Mouse (Mus musculus) kidney, postnatal 4 days (tissue): ENCODE measurements around the gene Gh.
"Not testable (repeated sequence)": the region's sequence is repeated elsewhere in the genome, so short reads cannot be mapped to it uniquely, and the experiment has no call there.

Experiments used
- DNase-seq, 2 experiments: peaks; one replicate each; pipeline ENCODE4 v3.0.0; 2021; ENCODE audit warnings: mixed read lengths in 2 of 2

Gene Gh

DNA sequence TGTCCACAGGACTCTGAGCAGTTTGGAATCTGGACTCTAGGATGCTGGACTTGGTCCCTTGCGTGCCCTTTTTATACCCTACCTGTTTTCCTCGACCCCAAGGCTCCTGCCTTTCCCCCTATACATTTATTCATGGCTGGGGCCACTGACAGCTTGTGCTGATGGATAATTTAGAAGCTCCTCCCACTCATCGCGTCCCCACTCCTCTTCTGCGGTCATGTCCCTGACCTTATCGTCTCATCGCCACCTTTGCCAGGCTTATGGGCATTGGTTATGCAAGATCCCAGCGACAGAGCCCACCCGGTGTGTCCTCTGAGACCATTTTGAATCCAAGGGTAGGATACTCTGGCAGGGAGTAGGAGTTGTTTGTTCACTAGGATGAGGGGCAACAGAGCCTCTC, at the start of gene Gh:
Gh (minus strand) TSS at position 101 of the 400 bp plus-strand sequence.
- no peak for DNase-seq

GRCm38 (mm10) chr11:106351253-106351652, 49.6 kb upstream of the Gh start:
- no peak for DNase-seq

DNA sequence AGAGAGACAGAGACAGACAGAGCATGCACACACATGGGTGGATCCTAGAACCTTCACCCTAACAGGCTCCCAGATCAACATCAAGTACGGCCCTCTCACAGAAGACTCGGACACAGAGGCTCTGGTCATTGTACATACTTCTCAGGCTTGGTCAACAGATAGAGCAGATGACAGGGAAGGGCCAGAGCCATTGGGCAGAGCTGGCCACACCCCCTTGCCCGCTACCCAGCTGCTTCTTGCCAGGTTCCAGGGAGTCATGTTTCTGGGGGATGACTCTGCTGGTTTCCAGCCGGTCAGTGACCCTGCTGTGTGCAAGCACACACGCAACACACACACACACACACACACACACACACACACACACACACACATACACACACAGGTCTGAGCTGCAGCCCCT, 49.2 kb upstream of the Gh start:
- DNase-seq, result peak; percentile 39 to 53

DNA sequence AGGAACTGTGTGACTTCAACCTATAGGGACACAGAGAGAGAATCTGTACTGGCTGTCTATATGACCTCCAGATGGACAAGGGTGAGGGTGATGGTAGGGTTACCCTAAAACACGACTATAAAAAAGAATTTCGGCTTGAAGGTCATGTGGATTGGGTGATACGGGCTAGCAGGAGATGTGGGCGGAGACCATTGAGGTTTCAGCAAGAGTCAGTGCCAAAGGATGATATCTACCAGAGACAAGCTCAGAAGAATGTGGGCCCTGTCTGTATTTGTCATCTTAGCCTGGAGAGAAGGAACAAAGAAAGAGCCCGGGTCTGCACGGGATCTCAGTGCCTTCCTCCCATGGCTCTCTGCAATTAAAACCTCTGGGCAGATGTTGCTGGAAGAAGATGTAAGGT, 48.1 kb upstream of the Gh start:
- no peak for DNase-seq

DNA sequence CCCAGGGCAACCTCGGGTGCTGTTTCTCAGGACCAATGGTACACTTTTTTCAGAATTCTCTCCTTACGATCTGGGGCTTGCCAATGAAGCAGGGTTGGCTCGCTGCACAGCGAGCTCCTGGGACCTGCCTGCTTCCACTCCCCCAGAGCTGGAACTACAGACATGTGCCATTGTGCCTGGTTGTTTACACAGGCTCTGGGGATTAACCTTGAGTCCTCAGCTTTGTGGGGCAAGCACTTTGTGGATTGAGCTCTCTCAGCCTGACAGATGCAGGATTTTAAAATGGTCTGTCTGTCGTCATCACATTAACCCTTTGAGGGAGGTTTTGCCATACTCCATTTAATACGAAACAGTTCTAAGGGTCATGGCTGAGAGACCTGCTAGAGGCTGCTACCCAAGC, 43.2 kb upstream of the Gh start:
- DNase-seq, result no peak

GRCm38 (mm10) chr11:106340990-106341520, 39.4 kb upstream of the Gh start:
- DNase-seq, result no peak

- not testable (repeated sequence) for DNase-seq
These were observed 37.7 kb upstream of the Gh start for GRCm38 (mm10) chr11:106339323-106339722.

GRCm38 (mm10) chr11:106338870-106339269, 37.2 kb upstream of the Gh start:
- no peak for DNase-seq

DNA sequence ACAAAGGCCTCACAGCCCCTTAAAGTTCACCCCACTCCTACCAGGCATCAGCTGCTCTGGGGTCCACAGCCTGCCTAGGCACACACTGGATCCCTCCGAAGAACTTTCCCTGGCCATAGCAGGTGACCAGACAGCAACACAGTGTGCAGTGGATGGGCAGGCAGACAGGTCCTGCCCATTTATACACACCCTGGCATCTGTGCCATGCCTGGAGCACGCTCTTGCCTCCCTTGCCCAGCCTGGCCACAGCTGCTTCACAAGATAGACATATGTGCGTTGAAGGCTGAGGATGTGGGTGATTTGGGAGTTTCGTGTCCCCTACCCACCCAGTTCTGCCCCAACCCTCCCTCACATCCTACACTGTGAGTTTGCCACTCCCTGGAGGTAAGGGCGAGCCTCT, 36.4 kb upstream of the Gh start:
- DNase-seq, result no peak

- no peak for DNase-seq
These were observed 32.4 kb upstream of the Gh start for GRCm38 (mm10) chr11:106334066-106334465.

DNA sequence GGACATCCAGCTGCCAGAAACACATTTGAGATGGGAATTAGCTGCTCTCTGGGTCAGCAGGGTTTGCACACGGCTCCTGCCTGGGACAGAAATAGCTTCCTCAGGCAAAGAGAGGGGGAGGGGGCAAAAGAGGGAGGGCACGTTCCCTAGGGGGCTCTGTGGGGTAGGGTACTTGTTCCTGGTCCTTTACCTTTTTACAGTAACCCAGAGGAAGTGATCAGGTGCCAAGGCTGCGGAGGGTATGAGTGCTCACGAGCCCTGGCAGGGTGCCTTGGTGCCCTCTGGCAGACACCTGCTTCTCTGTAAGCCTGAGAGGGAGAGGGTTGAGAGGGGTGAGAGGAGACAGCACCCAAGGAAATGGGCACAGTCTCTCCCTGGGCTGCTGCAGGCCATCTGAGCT, 30.8 kb upstream of the Gh start:
- no peak for DNase-seq

DNA sequence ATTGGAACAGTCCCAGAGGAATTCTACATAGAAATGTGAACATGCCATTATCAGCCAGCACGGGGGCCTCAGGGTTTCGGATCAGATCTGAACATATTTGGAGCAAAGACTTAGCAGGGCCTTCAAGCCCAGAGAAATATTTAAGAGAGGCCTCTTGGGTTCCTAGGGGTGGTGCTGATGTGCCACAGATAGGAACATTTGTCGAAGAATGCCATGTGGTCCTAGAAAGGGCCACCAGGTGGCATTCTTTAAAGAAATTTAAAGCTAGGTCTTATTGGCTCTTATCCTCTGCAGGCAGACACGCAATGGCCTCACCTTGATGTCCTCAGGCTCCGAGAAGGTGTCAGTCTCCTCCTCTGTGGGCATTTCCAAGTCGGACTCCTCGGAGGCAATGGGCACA, 28.0 kb upstream of the Gh start:
- peak; percentile 68 to 69 for DNase-seq

- no peak for DNase-seq
These were observed 27.5 kb upstream of the Gh start for GRCm38 (mm10) chr11:106329128-106329527.

DNA sequence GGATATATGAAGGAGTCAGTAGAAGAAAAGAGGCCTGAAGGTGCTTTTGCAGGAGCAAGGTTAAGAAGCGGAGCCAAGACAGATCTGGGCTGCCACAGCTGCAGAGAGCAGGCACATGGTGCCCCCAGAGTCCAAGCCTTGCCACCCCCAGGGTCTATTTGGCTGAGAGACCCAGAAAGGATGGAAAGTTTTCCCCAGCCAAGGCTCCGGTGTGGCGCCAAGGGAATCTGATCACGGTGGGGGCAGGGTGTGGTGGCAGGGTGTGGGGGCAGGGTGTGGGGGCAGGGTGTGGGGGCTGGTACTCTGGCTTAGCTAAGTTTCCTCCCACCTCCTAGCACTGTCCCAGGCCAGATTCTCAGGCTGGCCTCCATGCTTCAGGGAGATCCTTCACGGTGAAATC, 26.9 kb upstream of the Gh start:
- peak in 1 of 2 experiments; percentile 36 for DNase-seq

DNA sequence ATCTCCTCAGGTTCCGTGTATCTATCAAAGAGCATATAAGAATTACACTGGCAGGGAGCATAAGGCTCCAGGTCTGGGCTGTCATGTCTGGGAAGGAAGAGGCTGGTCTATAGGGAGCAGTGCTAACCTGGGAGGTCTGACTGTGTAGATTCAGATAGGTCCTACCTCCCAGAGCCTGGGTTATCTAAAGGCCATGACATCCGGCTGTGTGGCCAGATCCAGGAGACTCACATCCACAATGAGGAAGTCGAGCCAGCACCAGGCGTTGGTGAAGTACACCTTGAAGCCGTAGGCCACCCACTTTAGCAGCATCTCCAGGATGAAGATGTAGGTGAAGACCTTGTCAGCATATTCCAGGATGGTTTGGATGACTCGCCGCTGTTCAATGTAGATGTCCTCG, 24.8 kb upstream of the Gh start:
- no peak for DNase-seq

DNA sequence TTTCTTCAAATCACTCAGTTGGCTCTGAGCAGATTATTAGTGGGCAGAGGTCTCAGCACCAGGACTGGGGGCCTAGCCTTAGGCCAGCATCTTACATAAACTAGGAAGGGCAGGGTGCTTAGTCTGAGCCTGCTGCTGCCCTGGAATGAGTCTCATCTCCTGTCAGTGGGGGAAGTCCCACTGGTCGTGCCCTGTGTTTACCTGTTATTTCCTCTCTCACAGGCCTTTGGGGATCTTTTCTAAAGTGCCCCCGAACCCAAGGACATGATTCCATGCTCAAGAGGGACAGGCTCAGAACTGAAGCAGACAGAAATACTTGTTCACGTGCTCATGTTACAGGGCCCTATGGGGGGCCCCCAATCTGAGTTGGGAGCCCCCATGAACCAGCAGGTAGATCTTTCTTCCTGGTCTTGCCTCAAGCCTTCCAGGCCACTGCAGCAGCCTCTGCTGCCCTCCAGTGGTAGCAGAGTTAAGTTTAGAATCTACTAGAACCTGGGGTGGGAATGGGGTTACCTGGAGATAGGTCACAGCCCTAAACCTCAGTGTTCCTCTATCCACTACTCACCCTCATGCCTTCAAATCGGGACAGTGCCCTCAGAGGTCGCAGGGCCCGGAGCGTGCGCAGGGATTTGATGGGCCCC, 24.0 kb upstream of the Gh start:
- peak; percentile 83 to 88 for DNase-seq

GRCm38 (mm10) chr11:106324858-106325257, 23.2 kb upstream of the Gh start:
- peak; percentile 79 to 86 for DNase-seq

GRCm38 (mm10) chr11:106318406-106319366, 17.0 kb upstream of the Gh start:
- peak; percentile 27 to 50 for DNase-seq

GRCm38 (mm10) chr11:106317801-106318200, 16.1 kb upstream of the Gh start:
- DNase-seq, result no peak

GRCm38 (mm10) chr11:106316416-106316815, 14.8 kb upstream of the Gh start:
- no peak for DNase-seq

DNA sequence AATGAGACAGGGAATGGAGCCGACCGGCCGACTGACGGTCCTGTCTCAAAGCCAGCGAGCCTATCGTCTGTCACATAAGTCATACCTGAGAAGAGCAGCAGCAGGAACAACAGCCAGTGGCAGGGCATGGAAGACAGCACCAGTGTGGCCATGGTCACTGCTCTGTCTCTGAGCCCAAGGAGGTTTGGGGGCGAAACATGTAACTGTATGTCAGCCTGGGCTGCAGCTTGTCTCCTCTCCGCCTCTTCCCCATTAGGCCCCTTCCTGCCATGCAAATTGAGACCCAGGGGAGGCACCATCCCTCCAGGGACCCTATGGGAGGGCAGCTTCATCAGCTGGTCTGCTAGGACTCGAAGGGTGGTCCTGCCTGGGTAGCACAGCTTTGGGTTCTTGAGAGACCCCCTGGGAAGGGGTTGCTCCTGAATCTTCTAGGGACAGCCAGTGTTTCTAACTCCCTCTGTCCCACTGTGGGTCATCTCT, 12.7 kb upstream of the Gh start, which contains the start of gene Cd79b:
Cd79b (minus strand) TSS at position 430 of the 480 bp plus-strand sequence.
- DNase-seq, result no peak

DNA sequence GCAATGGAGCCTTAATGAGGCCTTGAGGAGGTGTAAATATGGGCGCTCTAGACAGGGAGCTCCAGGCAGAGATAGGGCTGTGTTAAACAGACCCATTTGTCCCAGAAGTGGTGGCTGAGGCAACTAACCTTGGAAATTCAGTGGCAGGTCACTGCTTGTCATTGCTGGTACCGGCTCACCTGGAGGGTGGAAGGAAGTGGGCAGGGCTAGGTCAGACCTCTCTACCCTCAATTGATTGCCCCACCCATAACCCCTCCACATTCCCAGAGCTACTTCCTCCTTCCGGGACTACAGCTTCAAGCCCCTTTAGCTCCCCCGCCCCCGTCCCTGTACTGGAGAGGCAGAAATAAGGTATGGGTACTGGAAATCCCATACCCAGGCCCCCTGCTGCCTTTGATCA, 11.9 kb upstream of the Gh start:
- DNase-seq, result peak in 1 of 2 experiments; percentile 39

DNA sequence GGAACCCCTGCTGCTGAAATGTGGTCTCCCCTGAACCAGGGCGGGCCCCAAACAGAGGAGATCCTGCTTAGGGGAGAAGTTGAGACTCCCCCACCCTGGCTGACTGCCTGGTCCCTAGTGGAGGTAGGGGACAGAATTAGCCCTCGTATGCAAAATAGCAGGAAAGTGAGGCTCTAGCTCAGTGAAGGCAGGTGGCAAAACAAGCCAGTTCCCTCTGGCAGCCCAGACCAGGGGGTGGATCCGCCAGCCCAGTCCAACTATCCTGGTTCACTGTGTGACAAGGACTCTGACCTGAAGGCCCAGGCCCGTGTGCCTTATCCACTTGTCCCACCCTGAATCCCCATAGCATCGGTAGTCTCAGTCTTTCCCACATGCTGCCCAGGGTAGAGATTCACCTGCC, 8.5 kb upstream of the Gh start:
- no peak for DNase-seq

GRCm38 (mm10) chr11:106308162-106308561, 6.5 kb upstream of the Gh start:
- peak; percentile 32 to 49 for DNase-seq
